Mouse (Mus musculus): ENCODE data around the gene Hspa12a.

Hspa12a gene

GRCm38 (mm10) chr19:58942841-58943828 lies at the start of gene Hspa12a, which contains the start of gene Eno4:
Gene Hspa12a, minus strand, starts transcription at chr19:58943654.
Gene Eno4, plus strand, starts transcription at chr19:58943425.
- peak; percentile 90 for DNase-seq (ENCODE audit: low spot score in 2 of 2)

GRCm38 (mm10) chr19:58981571-58981970 lies 38.1 kb upstream of the Hspa12a start:
- no peak for DNase-seq (ENCODE audit: low spot score in 2 of 2)

- no peak for DNase-seq (ENCODE audit: low spot score in 2 of 2)
Measured at GRCm38 (mm10) chr19:58980056-58980440, 36.6 kb upstream of the Hspa12a start.

- peak; percentile 28 to 39 for DNase-seq (ENCODE audit: low spot score in 2 of 2)
Measured at GRCm38 (mm10) chr19:58979436-58980055, 36.1 kb upstream of the Hspa12a start.

GRCm38 (mm10) chr19:58978401-58979171 lies 35.1 kb upstream of the Hspa12a start:
- DNase-seq (ENCODE audit: low spot score in 2 of 2): peak; percentile 7

- DNase-seq (ENCODE audit: low spot score in 2 of 2): no peak
Measured at GRCm38 (mm10) chr19:58975216-58975863, 31.9 kb upstream of the Hspa12a start.

- no peak for DNase-seq (ENCODE audit: low spot score in 2 of 2)
Measured at GRCm38 (mm10) chr19:58974126-58974525, 30.7 kb upstream of the Hspa12a start.

- DNase-seq (ENCODE audit: low spot score in 2 of 2): no peak
Measured at GRCm38 (mm10) chr19:58970826-58971225, 27.4 kb upstream of the Hspa12a start.

GRCm38 (mm10) chr19:58968731-58969506 lies 25.5 kb upstream of the Hspa12a start:
- no peak for DNase-seq (ENCODE audit: low spot score in 2 of 2)

- DNase-seq (ENCODE audit: low spot score in 2 of 2): no peak
Measured at GRCm38 (mm10) chr19:58963011-58963410, 19.6 kb upstream of the Hspa12a start.

GRCm38 (mm10) chr19:58954779-58955178 lies 11.3 kb upstream of the Hspa12a start:
- DNase-seq (ENCODE audit: low spot score in 2 of 2): no peak

- DNase-seq (ENCODE audit: low spot score in 2 of 2): no peak
Measured at GRCm38 (mm10) chr19:58952236-58952635, 8.8 kb upstream of the Hspa12a start.

- no peak for DNase-seq (ENCODE audit: low spot score in 2 of 2)
Measured at GRCm38 (mm10) chr19:58951521-58951920, 8.1 kb upstream of the Hspa12a start.

- DNase-seq (ENCODE audit: low spot score in 2 of 2): no peak
Measured at GRCm38 (mm10) chr19:58945959-58946358, 2.5 kb upstream of the Hspa12a start.

GRCm38 (mm10) chr19:58933062-58933461 lies 10.4 kb downstream of the Hspa12a start:
- no peak for DNase-seq (ENCODE audit: low spot score in 2 of 2)

- no peak for DNase-seq (ENCODE audit: low spot score in 2 of 2)
Measured at GRCm38 (mm10) chr19:58931081-58931800, 12.2 kb downstream of the Hspa12a start.

- no peak for DNase-seq (ENCODE audit: low spot score in 2 of 2)
Measured at GRCm38 (mm10) chr19:58919148-58919547, 24.3 kb downstream of the Hspa12a start.

- DNase-seq (ENCODE audit: low spot score in 2 of 2): no peak
Measured at GRCm38 (mm10) chr19:58918597-58918996, 24.9 kb downstream of the Hspa12a start.

- DNase-seq (ENCODE audit: low spot score in 2 of 2): no peak
Measured at GRCm38 (mm10) chr19:58913301-58913700, 30.2 kb downstream of the Hspa12a start.

- peak; percentile 54 to 57 for DNase-seq (ENCODE audit: low spot score in 2 of 2)
Measured at GRCm38 (mm10) chr19:58911386-58911785, 32.1 kb downstream of the Hspa12a start.

Measured in urinary bladder, postnatal 36 days (tissue).